Mouse (Mus musculus) cerebellum, adult 9-11 months (tissue): Measurements from ENCODE around the gene Kti12.
A peak's percentile ranks its signal among the peaks of the same experiment; 100 is the strongest.

Source experiments
- DNase-seq: peaks from one replicate; pipeline ENCODE4 v3.0.0; 2022

Gene Kti12

GRCm38 (mm10) chr4:108847715-108848504, at the start of gene Kti12:
TSS of gene Kti12 (plus strand) at chr4:108847785.
- peak; percentile 87 for DNase-seq

GRCm38 (mm10) chr4:108798083-108798830, 49.3 kb upstream of the Kti12 start:
- DNase-seq: peak; percentile 47

- no peak for DNase-seq
These were observed 44.0 kb upstream of the Kti12 start for GRCm38 (mm10) chr4:108803535-108803934.

- DNase-seq: no peak
These were observed 36.4 kb upstream of the Kti12 start for GRCm38 (mm10) chr4:108811142-108811541.

GRCm38 (mm10) chr4:108811550-108811949, 36.0 kb upstream of the Kti12 start:
- DNase-seq: no peak

DNA sequence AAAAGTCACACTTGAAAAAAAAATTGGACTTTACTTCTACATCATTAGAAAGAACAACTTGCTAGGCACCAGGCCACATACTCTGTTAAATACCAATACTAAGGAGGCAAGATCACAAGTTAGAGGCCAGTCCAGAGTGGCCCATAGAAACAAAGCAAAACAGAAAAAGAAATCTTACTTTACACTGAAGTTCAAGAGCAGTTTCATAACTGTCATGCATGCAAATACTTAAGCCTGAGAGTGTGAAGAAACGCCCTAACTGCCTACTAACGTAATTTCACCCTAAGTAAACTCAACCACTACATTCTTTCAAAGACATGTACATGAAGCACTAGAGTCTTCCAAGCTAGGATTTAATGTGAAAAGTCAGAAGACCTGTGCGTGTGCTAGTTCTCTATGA, 21.9 kb upstream of the Kti12 start:
- DNase-seq: no peak

DNA sequence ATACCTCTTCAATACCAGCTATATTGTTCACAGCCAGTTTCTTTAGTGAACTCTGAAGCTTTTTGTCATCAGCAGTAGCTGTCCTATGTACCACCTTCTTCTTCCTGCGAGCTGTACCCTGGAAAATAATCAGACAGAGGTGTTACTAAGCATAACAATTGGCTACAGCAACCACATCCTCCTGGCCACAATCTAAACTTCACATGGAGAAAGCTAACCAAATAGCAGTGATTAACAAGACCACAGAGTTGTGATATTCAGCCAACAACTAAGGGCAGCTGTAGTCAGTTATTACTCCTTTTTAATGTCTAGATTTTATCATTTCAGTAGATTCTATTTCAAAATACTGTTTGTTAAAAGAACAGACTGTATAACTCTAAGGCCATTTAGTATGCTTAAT, 21.5 kb upstream of the Kti12 start:
- DNase-seq: no peak

GRCm38 (mm10) chr4:108826643-108827042, 20.9 kb upstream of the Kti12 start:
- no peak for DNase-seq

- DNase-seq: no peak
These were observed 16.9 kb upstream of the Kti12 start for GRCm38 (mm10) chr4:108830698-108831097.

DNA sequence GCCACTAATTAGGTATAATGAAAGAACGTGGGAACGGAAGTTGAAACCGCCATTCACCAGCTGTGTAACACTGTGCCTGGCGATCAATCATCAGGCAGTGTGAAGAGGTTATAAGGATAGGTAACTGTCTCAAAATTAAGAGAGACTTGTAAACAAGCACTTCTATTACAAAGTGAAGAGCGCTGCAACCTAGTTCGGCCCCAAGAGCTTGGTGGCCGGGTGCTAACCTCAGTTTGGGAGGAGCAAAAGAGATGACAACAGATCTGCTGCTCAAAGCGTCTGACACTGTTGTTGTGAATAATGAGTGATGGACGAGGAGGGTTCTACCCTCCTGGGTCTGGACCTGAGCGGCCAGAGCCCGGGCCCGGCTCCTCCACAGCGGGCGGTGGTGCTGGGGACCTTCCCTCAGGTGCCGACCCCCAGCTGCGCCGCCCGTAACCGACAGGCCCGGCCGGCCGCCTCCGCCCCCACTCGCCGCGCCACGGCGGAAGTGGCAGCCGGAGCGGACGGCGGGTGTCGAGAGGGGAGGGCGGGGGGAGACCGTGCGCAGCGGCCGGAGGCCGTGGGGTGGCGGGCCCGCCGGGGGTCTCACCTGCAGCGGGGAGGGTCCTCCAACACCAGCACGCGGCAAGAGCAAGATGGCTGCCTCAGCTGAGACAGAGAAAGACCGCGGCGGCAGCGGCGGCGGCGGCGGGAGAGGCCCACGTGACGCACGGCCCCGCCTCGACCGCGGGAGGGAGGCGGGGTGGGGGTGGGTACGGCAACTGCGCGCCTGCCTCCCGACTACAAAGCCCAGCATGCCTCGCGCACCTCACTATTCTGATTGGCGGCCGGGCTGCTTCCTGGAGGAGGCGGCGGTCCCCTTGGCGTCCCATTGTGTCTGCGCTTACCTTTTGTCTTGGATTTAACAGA, 14.4 kb upstream of the Kti12 start, which contains the start of gene Btf3l4:
Gene Btf3l4 (minus strand): TSS at position 699 of the 912 bp plus-strand sequence.
- DNase-seq: peak; percentile 93

DNA sequence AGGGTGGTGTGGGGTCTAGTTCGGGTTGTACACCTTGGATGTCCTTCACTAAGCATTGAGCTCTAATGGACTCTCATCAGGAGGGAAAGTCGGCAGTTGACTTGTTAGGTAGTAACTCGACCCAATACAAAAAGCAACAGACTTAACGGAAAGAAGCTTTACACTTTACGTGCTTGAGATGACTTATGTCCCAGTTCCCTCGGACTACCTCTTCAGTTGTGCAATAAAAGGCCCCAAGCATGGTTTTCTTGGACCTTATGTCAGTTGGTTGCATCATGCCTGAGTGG, 13.8 kb upstream of the Kti12 start:
- DNase-seq: no peak

GRCm38 (mm10) chr4:108834115-108834970, 13.2 kb upstream of the Kti12 start, which contains the start of gene Txndc12:
TSS of gene Txndc12 (plus strand) at chr4:108834601.
- DNase-seq: peak; percentile 88

DNA sequence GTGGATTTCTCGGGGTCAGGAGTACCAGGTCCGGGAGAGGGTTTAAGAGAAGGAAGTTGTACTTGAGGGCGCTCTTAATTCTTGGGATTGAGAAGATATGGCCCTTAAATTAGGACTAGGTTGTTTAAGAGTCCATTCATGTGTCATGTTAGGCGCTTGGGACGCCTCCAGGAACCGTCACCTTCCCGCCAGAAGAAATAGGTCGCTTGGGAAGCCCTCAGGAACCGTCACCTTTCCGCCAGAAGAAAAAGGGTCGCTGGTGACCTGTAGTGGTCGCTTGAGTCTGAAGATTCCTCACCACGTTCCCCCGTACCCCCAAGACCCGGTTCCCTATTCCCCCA, 12.6 kb upstream of the Kti12 start:
- DNase-seq: peak; percentile 62

DNA sequence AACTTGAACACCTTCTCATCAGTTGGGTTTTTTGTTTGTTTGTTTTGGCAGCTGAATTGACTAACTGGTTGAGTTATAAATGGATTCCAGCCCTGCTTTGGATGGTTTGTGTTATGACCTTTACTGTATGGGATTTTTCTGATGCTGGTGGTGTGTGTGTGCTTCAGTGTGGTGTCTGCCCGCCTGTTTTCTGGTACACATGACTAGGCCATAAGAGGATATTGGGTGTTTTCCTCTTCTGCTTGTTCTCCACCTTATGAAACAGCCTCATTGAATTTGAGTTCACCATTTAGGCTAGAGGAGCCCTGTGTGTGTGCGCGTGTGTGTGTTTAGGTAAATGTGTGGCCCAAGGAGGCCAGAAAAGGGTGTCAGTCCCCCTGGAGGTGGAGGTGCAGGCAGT, 12.1 kb upstream of the Kti12 start:
- DNase-seq: no peak

- DNase-seq: peak; percentile 65
These were observed 9.6 kb upstream of the Kti12 start for GRCm38 (mm10) chr4:108838031-108838430.

- DNase-seq: no peak
These were observed 5.5 kb upstream of the Kti12 start for GRCm38 (mm10) chr4:108841920-108842578.

- no peak for DNase-seq
These were observed 4.2 kb upstream of the Kti12 start for GRCm38 (mm10) chr4:108843336-108843735.

- DNase-seq: no peak
These were observed 1.6 kb upstream of the Kti12 start for GRCm38 (mm10) chr4:108845824-108846569.

DNA sequence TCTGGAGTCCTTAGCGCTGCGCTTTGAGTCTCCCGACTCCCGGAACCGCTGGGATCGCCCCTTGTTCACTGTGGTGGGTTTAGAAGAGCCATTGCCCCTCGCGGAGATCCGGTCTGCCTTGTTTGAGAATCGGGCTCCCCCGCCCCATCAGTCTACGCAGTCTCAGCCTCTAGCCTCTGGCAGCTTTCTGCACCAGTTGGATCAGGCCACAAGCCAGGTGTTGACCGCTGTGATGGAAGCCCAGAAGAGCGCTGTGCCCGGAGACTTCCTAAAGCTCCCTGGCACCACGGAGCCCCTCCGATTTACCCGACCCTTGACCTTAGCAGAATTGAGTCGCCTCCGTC, 892 bp downstream of the Kti12 start, which contains the start of gene A730015C16Rik:
Gene A730015C16Rik (minus strand): TSS at position 115 of the 344 bp plus-strand sequence.
- peak; percentile 45 for DNase-seq

GRCm38 (mm10) chr4:108866806-108867205, 19.2 kb downstream of the Kti12 start:
- no peak for DNase-seq
